Mouse (Mus musculus) kidney, postnatal 0 days (tissue): ENCODE measurements at regions not wholly inside any gene's neighbourhood (a gene's known extent, or its start where the extent isn't known, plus 50 kb on each side); places are given as distances from the start of the nearest gene placed in this dataset.
"Not testable (repeated sequence)": the region's sequence is repeated elsewhere in the genome, so short reads cannot be mapped to it uniquely, and the experiment has no call there.

Source experiments
- ATAC-seq: fragments of 200-750 bp; cut with Nextera tagmentation; replicated peaks from 2 replicates; pipeline ENCODE4 v1.8.0; 2017; ENCODE audit warnings: low read depth, moderate number of reproducible peaks, moderate TSS enrichment, moderate library complexity; ENCODE audit not compliant: low FRiP score
- DNase-seq: peaks from one replicate; pipeline ENCODE4 v3.0.0-alpha.2; 2016; ENCODE audit warnings: low spot score
- H3K27ac ChIP-seq: fragments of 300-500 bp; sonication (generic); 2 replicates; pipeline ENCODE4 v1.5.1; 2014; ENCODE audit warnings: mild to moderate bottlenecking
- H3K27me3 ChIP-seq: fragments of 300-500 bp; sonication (generic); 2 replicates; pipeline ENCODE4 v1.6.1; 2014; ENCODE audit warnings: low read length, mixed read lengths; ENCODE audit not compliant: insufficient read depth
- H3K36me3 ChIP-seq: fragments of 300-500 bp; sonication (generic); 2 replicates; pipeline ENCODE4 v1.6.1; 2014; ENCODE audit warnings: low read length, mixed read lengths; ENCODE audit not compliant: insufficient read depth
- H3K4me1 ChIP-seq: fragments of 300-500 bp; sonication (generic); replicated peaks from 2 replicates; pipeline ENCODE4 v1.6.1; 2014; ENCODE audit warnings: antibody characterized with exemption, low read length, mixed read lengths; ENCODE audit not compliant: insufficient read depth
- H3K4me2 ChIP-seq: fragments of 300-500 bp; sonication (generic); 2 replicates; pipeline ENCODE4 v1.6.1; 2014; ENCODE audit warnings: mild to moderate bottlenecking, low read length, moderate library complexity, mixed read lengths
- H3K4me3 ChIP-seq: fragments of 300-500 bp; sonication (generic); replicated peaks from 2 replicates; pipeline ENCODE4 v1.5.1; 2014; ENCODE audit warnings: low read depth, low read length
- H3K9ac ChIP-seq: fragments of 300-500 bp; sonication (generic); 2 replicates; pipeline ENCODE4 v1.6.1; 2014; ENCODE audit warnings: low read depth, low read length
- H3K9me3 ChIP-seq: fragments of 300-500 bp; sonication (generic); replicated peaks from 2 replicates; pipeline ENCODE4 v1.6.1; 2016; ENCODE audit warnings: low read length, inconsistent platforms, mixed read lengths
- CTCF ChIP-seq: IDR thresholded peaks from 2 replicates; pipeline ENCODE4 v1.5.1; 2016; ENCODE audit warnings: antibody characterized with exemption, low read depth, mild to moderate bottlenecking, moderate library complexity
- WGBS: fragments of 180-500 bp; shearing (Covaris S2); extraction: QIAGEN DNeasy Blood & Tissue Kit; methylation state at CpG from one replicate; pipeline ENCODE4 v1.1.7; 2014; 5-methylcytosine and 5-hydroxymethylcytosine counted together

GRCm38 (mm10) chr11:29040817-29041216 is 89.7 kb upstream of the Pnpt1 start:
- Histone ChIP-seq H3K9me3 (no peaks in the 10 kb centered on the region), H3K4me1 (no peaks in the 10 kb centered on the region), H3K27ac (no peak overlapping the region), H3K9ac (no peak overlapping the region), H3K4me3 (no peak overlapping the region), H3K4me2 (no peak overlapping the region), H3K36me3 (no peaks in the 10 kb centered on the region), H3K27me3 (no peaks in the 10 kb centered on the region)
- DNase-seq = peak; percentile 67
- TF ChIP-seq CTCF = peak; percentile 71
- ATAC-seq = no peak

DNA sequence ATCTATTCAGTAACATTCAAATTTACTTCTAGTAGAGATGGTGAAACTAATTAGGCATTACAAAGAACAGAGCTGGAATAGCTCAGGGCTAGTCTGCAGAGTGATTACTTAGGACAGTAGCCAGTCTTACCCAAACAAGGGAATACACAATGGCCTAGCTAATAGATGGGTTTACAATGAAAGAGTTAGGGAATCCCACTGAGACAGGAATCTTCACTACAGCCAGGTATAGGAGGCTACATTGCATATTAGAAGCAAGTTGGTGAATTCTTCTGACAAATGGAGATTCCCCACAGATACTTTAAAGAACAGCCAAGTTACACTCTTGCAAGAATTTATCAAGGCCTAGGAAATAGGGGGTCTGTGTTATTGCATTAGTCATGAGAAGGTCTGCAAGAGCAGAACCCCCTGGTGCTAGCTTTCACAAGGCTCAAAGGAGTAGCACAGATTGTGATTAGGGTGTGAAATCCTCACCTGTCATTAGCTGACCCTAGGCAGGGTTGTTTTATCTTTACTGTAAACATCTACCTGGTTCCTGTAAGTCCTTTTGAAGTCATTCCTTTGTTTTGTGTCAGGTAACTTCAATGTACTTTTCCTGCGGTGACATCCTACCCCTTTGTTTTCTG is 82.4 kb upstream of the Pnpt1 start:
- not testable (repeated sequence) for ATAC-seq

GRCm38 (mm10) chr11:29052625-29053024 is 77.9 kb upstream of the Pnpt1 start:
- H3K4me3 ChIP-seq = no peak overlapping the region
- DNase-seq (no peak), ATAC-seq (no peak)
- 50% methylated on average over 2 of the region's 2 CpGs for WGBS
- TF ChIP-seq CTCF = no peak
- no peaks in the 10 kb centered on the region for H3K4me1 ChIP-seq
- H3K9me3 ChIP-seq = no peaks in the 10 kb centered on the region
- no peaks in the 10 kb centered on the region for H3K36me3 ChIP-seq
- H3K27ac ChIP-seq = no peak overlapping the region
- no peaks in the 10 kb centered on the region for H3K27me3 ChIP-seq
- no peak overlapping the region for H3K4me2 ChIP-seq
- H3K9ac ChIP-seq = no peak overlapping the region

More for the DNA sequence above, 82.4 kb upstream of the Pnpt1 start:
- H3K4me2 ChIP-seq, H3K27ac ChIP-seq, H3K36me3 ChIP-seq, DNase-seq, H3K4me1 ChIP-seq, H3K9ac ChIP-seq, H3K4me3 ChIP-seq, H3K27me3 ChIP-seq, H3K9me3 ChIP-seq: not testable (repeated sequence)
- WGBS = 32% methylated on average over 1 of the region's 1 CpGs

DNA sequence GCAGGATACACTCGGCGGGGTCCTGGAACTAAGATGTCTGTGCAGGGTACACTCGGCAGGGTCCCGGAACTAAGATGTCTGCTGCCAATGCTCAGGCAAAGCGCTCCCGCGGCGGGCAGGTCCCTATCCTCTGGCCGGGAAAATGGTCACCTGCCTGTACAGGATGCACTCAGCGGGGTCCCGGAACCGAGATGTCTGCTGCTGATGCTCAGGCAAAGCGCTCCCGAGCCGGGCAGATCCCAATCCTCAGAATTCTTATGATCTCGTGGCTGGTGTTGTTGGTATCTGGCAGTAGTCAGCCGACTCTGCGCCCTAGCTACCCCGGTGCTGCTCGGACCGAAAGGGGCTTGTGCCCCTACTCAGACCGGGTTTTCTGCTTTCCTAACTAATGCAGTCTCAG is 61.0 kb upstream of the Pnpt1 start:
- H3K4me1 ChIP-seq, H3K27ac ChIP-seq, H3K4me2 ChIP-seq, H3K36me3 ChIP-seq, H3K4me3 ChIP-seq, ATAC-seq, H3K27me3 ChIP-seq, H3K9me3 ChIP-seq, DNase-seq, H3K9ac ChIP-seq: not testable (repeated sequence)
- 84% methylated on average over 21 of the region's 22 CpGs for WGBS

- H3K4me3 ChIP-seq = no peak overlapping the region
- no peaks in the 10 kb centered on the region for H3K4me1 ChIP-seq
- H3K9ac ChIP-seq = no peak overlapping the region
- no peak overlapping the region for H3K4me2 ChIP-seq
- H3K36me3 ChIP-seq = no peaks in the 10 kb centered on the region
- no peaks in the 10 kb centered on the region for H3K27me3 ChIP-seq
- H3K9me3 ChIP-seq = no peaks in the 10 kb centered on the region
- H3K27ac ChIP-seq = no peak overlapping the region
- TF ChIP-seq CTCF = no peak
- no peak for DNase-seq
- 62% methylated on average over 3 of the region's 3 CpGs for WGBS
- no peak for ATAC-seq
Observed at GRCm38 (mm10) chr11:29072231-29072630, 58.3 kb upstream of the Pnpt1 start.
